Mouse (Mus musculus): ENCODE results near the gene Rasl10a. TPM values are rescaled to one million over a fixed set of nuclear protein-coding genes. Genes with fewer than 3 reads are reported as not detected.

Gene Rasl10a
- total RNA-seq, 2 experiments from 2014 or later: 78.2 to 86.3 TPM

DNA sequence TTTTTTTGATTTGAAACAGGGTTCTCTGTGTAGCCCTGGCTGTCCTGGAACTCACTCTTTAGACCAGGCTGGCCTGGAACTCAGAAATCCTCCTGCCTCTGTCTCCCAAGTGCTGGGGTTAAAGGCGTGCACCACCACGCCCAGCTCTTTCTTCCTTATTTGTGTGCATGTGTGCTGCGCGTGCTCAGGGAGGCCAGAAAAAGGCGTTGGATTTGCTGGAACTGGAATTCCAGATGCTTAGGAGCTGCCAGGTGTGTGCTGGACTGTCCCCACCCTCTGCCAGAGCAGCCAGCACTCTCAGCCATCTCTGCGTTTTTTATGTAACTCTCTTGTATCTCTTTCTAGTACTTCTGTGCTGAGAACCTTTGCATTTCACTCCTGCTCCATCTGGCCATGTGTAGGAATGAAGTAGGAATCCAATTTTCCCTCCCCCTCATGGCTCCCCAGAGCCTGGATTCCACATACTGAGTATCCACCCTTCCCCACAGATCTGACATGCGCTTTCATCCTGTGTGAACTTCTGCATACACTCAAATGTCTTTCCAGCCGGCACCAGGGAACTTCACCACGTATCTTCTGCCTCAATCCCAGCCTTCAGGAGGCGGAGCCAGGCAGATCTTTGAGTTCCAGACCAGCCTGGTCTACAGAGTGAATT is 5.6 kb upstream of the Rasl10a start:
- DNase-seq (ENCODE audit: low spot score in 2 of 2): peak; percentile 51 to 69

DNA sequence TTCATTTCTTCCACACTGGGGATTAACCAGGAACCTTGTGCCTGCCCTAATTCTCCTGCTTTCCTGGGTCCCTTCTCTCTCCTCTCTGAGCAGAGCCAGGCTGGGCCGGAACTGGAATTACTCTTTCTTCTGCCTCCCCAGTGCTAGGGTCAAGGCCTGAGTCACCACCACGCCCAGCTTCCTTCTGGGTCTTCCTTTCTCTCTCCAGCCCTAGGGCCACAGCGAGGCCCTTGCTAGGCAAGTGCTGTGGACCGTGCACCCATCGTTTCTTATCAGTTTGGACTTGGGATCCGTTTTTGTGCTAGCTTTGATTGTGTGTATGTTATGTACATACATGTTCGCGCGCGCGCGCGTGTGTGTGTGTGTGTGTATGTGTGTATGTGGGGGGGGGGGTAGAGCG is 3.8 kb upstream of the Rasl10a start:
- DNase-seq (ENCODE audit: low spot score in 2 of 2): no peak

DNA sequence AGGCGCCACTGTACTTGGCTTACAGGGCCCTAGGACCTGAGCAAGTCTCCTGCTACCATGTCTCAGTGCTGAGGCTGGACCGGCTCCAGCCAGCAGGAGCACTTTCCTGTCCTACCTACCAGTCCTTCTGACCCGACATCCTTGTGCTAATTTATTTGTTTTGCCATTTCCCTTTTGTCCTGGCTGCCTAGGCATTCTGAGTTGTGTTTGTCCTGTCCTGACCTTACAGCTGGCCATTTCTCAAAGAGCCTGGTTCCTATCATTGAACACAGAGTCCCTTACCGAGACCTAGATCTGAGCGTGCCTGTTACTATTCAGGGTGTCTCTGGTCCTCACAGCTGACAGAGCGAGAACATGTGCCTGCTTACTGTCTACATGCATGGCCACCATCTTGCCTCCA is 3.1 kb upstream of the Rasl10a start:
- DNase-seq (ENCODE audit: low spot score in 2 of 2): no peak

DNA sequence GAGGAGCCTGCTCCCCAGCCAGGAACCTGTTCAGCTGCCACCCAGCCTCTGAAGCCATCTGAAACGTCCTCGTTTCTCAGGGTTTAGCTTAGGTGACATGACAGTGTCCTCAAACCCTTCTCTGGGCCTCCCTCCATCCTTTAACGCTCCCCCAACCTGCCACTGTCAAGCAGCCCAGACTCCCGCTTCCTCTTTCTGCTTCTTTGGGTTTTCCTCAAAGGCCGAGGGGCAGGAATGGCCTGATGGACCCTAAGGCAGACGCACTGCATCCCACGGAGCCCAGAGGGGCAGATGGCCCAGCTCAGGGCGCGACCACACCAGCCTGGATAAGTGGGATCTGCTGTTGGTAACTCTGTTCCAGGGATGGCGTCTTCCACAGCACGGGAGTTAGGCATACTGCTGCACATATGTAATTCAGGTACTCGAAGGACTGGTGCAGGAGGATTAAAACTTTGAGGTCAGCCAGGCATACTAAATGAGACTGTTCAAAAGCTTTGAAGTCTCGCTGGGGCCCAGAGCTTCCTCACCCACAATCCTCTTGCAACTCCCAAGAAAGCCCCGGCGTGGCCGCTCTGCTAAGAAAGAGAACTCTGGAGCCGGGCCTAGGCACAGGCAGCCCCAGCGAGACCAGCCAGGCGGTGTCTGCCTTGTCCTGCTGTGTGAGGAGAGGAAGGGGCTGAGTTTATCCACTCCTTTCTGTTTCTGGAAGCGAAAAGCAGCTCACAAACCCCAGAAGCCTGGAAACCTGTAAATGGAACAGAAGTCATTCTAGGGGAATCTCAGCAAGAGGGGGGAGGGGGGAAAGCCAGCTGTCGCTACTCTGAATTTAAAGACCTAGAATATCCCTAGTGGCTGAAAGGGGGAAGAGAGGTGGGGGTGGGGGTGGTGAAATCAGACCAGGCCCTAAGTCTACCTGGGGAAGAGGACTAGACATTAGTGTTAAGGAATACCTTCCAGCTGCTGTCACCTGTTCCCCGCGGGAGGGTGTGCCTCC is 1.7 kb upstream of the Rasl10a start:
- DNase-seq (ENCODE audit: low spot score in 2 of 2): peak in 1 of 2 experiments; percentile 18

DNA sequence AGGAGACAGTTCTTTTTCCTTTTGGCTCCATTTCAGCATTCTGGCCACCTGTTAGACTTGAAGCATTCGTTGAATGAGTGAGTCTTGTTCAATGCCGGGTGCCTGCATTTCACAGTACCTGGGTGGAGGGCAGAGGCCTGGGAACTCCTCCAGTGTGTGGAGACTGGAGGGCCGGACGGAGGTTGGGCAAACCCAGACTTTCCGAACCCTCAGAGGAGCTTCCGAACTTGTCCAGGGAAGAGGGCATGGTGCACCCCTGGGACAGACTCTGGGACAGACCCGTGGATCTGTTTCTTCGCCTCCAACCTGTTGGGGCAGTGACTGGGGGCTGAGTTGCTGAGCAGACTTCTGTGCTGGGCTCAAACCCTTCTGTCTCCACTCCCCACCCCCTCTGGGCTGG is 864 bp upstream of the Rasl10a start:
- no peak for DNase-seq (ENCODE audit: low spot score in 2 of 2)

DNA sequence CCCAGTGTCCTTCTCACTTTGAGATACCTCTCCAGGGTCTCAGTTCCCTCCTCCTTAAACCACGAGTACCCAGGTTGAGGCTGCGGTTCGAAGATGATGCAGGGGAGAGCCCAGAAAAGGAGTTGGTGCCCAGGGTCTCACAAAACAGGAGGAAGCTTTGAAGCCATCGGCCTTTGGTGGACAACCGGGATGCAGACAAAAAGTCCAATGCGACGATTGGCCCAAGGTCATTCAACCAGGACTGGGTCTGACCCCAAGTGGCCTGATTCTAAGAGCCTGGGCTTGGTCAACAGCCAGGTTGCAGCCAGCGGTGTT is 430 bp upstream of the Rasl10a start:
- no peak for DNase-seq (ENCODE audit: low spot score in 2 of 2)

DNA sequence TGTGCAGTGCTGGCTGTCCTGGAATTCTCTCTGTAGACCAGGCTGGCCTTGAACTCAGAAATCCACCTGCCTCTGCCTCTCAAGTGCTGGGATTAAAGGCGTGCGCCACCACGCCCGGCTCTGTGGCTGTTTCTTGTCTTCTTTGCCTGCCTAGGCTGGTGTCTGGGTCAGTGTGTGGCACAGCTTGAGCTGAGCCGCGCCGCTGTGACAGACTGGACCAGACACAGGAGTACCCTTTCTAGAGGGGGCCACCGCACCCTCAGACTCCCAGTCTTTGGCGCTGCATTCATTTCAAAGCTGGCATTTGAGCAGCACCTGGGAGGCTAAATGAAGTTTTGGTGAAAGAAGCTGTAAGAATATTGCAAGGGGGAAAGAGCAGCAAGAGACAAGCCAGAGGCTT is 855 bp downstream of the Rasl10a start:
- no peak for DNase-seq (ENCODE audit: low spot score in 2 of 2)

DNA sequence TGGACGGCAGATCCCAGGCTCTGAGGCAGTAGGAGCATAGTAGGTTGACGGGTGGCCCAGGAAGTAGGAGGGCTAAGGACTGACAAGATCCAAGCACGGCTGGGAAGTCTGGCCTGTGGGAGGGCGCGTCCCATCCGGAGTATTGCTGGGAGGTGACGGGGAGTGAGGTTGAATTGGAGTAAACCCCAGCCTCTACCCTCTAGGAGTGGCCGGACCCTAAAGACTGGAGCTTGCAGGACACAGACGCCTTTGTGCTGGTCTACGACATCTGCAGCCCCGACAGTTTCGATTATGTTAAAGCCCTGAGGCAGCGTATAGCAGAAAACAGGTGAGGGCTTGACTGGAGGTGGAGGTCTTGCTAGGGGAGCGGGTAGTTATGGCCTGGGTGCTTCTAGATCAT is 1.3 kb downstream of the Rasl10a start:
- no peak for DNase-seq (ENCODE audit: low spot score in 2 of 2)

DNA sequence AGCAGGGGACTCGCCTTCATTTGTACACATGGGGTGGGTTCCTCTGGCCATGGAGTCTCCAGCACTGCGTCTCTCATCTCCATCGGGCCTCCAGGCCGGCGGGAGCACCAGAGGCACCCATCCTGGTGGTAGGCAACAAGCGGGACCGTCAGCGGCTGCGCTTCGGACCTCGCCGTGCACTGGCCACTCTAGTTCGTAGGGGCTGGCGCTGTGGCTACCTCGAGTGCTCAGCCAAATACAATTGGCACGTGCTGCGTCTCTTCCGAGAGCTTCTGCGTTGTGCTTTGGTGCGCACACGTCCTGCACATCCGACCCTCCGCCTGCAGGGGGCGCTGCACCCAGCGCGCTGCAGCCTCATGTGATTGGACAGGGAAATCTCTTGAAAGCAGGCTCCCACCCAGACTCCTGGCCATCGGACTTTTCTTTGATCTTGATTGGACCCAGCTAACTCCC is 1.8 kb downstream of the Rasl10a start:
- DNase-seq (ENCODE audit: low spot score in 2 of 2): peak; percentile 59 to 70

DNA sequence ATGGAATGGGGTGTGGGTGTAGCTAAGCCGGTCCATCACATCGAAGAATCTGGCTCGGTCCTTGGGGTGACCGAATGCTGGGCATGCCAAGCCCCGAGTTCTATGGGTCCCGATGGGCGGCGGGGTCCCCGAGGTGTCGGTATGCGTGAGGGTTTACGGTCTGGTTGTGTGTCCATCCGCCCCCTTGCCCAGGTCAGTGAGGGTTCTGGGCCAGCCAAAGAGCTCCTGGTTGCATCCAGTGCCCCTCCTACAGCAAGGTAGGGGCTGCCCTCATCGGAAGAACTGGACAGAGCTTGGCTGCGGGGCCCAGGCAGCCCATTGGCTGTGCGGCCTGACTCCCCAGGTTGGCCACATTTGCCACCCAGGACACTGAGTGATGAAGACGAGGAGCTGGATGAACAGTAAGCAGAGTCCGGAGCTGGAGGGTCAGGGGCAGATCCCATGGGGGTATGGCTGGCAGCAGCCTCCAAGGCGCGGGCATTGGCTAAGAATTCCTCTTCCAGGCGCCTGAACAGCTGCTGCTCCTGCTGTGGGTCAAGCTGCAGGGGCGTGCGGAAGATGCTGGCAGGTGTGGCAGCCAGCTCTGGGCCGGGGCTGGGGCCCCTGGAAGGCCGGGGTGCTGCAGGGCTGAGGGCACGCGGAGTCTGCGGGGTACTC is 3.0 kb downstream of the Rasl10a start:
- DNase-seq (ENCODE audit: low spot score in 2 of 2): peak in 1 of 2 experiments; percentile 20

DNA sequence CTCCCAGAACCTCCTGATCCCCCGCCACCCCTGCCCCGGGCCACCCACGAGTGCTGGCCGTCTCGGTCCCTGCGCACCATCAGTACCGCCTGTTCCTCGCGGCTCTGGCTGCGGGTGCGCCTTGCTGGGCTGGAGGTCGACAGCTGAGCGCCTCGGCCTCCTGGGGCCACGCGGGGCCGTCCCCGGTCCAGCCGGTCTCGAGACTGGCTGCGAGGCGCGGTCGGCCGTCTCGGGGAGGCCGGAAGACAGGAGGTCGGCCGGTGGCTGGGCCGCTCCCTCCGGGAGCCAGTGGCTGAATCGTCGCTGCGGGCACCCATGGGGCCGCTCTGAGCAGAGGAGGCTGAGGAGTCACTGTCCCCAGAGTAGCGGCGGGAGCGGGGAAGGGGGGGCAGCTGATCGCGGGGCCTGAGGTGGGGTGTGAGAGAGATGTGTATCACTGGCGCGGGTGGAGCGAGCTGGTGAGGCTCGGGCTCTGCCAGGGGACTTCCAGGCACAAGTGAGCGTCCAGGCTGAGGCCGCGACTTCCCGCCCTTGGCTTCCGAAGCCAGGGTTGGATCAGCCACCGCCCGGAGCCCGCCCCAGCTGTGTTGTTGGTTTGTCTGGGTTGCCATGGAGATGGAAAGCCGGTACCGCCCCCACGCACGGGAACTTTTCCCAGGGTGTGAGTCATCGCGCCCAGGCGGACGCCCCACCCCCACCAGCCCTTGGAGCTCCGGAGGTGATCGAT is 3.6 kb downstream of the Rasl10a start:
- peak; percentile 97 to 98 for DNase-seq (ENCODE audit: low spot score in 2 of 2)

DNA sequence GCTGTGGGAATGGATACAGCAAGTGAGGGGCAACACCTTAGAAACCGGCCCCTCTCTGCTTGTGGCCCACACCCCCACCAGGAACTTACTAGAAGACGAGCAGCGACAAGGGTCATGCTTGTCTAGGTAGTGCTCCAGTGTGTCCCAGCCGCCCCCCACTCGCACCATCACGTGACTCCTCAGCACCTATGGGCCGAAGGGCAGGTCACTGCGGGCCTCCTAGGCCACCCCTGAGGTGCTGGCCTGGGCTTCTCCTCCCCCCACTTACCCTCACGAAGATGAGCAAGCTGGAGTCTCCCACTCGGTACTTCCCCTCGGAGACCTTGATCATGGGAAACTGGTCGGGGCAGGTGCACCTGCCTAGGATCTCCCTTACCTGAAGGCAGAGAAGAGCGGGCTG is 4.4 kb downstream of the Rasl10a start:
- no peak for DNase-seq (ENCODE audit: low spot score in 2 of 2)

DNA sequence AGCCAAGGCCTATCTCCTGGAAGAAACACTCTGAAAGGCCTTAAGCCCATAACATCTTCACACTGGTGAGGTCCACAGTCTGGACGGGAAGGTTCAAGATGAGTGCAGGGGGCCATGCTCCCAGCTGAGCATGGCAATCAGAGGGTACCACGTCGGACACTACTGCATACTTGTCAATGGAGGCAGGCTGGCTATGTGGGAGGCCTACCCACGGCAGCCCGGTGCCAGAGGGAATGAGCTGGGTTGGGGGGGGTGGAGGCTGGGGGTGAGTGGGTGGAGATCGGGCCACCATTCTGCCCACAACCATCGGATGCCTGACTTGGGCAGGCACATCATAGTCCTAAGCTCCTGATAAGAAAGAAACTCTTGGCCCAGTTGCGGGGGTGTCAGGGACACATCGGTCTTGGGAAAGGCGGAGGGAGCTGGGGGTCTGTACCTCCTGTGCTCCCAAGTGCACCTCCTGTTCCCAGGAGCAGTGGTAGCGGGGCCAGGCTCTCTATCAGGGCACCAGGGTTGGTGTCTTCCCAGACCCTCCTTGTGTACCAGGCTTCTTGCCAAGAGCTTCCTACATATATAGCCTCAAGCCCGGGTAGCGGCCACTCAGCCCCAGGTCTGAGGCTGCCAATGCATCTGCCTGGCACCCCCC is 5.1 kb downstream of the Rasl10a start:
- peak in 1 of 2 experiments; percentile 22 for DNase-seq (ENCODE audit: low spot score in 2 of 2)

DNA sequence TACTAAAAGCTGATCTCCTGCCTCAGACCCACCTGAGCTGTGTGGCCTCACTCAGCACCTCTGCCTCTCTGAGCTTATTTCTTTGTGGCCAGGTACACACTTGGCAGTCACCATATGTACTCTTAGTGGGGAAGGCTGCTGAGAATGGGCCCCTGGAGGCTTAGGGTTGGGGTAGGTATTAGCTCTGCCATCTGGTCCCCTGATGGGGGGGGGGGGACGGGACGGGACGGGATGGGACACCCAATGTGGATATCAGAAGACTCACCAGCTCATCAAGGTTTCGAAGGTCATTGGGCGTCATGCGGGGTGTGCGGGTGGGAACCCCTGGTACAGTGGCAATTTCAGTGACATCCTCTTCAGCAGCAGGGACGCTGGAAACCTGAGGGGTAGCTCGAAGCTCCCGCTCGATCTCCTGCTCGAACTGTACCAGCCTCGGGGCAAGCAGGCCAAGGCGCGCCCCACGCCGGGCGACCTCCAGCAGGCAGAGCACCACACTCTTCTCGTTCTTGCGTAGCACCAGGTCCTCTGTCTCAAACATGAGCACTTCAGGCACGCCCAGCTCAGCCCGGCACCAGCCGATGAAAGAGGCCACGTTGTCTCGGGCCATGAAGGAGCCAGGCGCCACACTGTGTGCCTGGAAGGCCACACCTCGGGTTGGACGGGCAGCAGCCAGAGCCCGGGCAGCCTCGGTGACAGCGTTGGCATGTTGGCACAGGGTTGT is 5.8 kb downstream of the Rasl10a start:
- DNase-seq (ENCODE audit: low spot score in 2 of 2): peak in 1 of 2 experiments; percentile 46

DNA sequence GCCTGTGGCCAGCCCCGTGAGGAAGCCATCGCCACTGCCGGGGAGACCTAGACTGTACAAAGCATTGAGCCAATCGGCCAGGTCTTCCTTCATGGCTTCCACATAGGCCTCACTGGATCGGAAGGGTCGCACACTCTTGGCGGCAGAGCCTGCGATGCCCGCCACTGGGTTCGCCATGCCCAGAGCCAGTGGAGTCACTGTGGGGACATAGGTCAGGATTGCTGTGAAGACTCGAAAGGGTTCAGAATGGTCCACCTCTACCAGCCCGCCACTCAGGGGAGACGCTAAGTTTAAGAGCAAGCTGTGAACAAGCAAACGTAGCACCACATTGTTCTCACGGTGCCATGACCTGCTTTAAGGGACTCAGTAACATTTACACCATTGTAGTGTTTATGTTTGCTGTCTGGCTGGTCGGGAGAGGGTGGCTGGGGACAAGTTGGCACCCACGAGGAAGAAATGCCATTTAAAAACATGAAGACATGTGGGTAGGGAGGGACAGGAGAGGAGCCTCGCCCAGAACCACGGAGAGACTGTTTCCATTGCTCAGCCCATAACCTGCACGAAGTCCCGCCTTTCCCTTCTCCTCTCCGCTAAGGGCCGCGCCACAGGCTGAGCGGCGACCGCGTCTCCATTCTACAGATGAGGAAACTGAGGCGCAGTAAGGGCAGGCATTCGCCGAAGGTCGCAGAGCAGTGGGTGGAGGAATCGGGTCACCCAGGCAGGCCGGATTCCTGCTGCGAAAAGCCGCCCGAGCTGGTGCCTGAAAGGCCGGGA is 6.5 kb downstream of the Rasl10a start:
- DNase-seq (ENCODE audit: low spot score in 2 of 2): peak; percentile 38 to 49

DNA sequence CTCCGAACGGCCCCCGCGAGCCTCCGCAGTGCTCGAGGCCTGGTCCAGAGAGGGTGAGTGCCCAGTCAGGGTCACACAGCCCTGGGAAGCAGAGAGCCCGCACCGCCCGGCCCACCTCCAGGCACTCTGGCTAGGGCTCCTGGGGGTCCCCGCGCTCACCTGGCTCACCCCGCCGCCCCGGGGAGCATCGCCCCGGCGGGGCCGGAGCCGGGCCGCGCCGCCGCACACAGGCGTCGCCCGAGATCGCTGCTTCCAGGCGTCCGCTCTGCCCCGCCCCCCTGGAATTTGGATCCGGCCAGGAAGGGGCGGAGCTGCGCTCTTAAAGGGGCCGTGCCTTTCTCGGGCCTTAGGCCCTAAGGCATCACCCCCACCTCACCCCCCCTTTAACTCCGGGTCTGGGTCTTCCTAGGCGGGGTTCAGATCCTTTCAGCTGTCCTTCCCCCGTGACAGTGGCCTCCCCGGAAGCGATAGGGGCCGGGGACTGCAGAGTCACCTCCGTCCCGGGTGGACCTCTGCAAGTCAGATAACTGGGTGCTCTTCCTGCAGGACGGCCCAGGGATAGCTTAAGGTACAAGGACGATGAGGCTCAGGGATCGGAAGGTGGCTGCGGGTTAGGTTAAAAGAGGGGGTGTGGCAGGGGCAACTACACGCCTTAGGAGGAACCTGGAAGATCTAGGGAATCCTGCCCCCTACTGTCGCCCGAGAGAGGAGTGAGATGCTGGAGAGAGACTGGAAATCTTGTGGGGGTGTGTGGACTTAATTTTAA is 7.3 kb downstream of the Rasl10a start, which contains the start of gene Gas2l1:
Gas2l1 (minus strand) TSS at position 272 of the 766 bp plus-strand sequence.
- DNase-seq (ENCODE audit: low spot score in 2 of 2): peak; percentile 87 to 91

DNA sequence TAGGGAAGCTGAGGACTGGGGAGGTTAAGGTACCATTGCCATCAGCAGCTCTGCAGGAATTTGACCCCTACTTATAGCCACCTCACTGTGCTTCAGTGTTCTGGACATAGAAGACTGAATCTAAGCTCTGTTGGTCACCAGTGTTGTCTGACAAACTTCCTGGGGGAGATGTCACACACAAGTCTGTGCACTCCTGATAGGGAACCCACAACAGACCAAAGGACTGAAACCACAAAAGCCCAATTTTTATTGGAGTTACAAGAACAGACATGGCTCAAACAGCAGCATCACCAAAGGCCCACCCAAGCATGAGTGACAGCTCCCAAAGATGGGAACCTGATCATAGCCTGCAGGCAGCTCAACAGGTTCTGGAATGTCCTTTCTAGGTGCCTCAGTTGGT is 9.1 kb downstream of the Rasl10a start:
- no peak for DNase-seq (ENCODE audit: low spot score in 2 of 2)
